Mouse (Mus musculus) CH12.LX (cell line): ENCODE data around the gene Socs3.

ENCODE experiments used
- CTCF ChIP-seq, 2 experiments: IDR thresholded peaks in 1 of 2; conservative IDR thresholded peaks in 1 of 2; 2 replicates each; pipeline ENCODE4 v1.5.1; 2011 to 2012; ENCODE audit warnings: low read depth in 2 of 2, low read length in 2 of 2, improper control_type of control experiment in 1 of 2, inconsistent platforms in 1 of 2, mild to moderate bottlenecking in 1 of 2, moderate library complexity in 1 of 2
- EP300 ChIP-seq: IDR thresholded peaks from 2 replicates; pipeline ENCODE4 v1.6.1; 2011; ENCODE audit warnings: low read length, improper control_type of control experiment
- IRF4 ChIP-seq: IDR thresholded peaks from 2 replicates; pipeline ENCODE4 v1.6.1; 2014; ENCODE audit warnings: low read depth, mild to moderate bottlenecking, inconsistent platforms, low read length, improper control_type of control experiment
- KAT2A ChIP-seq: IDR thresholded peaks from 2 replicates; pipeline ENCODE4 v1.6.1; 2012; ENCODE audit warnings: low read length, improper control_type of control experiment, inconsistent platforms; ENCODE audit not compliant: insufficient replicate concordance
- NRF1 ChIP-seq: IDR thresholded peaks from 2 replicates; pipeline ENCODE4 v1.6.1; 2014; ENCODE audit warnings: low read depth, mild to moderate bottlenecking, inconsistent platforms, low read length, improper control_type of control experiment, moderate library complexity
- POLR2A ChIP-seq: IDR thresholded peaks from 2 replicates; pipeline ENCODE4 v1.6.1; 2011; ENCODE audit warnings: low read depth, mild to moderate bottlenecking, improper control_type of control experiment, low read length
- SIN3A ChIP-seq: IDR thresholded peaks from 2 replicates; pipeline ENCODE4 v1.6.1; 2012; ENCODE audit warnings: low read length, improper control_type of control experiment, inconsistent platforms
- TCF12 ChIP-seq: IDR thresholded peaks from 2 replicates; pipeline ENCODE4 v1.6.1; 2014; ENCODE audit warnings: low read depth, mild to moderate bottlenecking, inconsistent platforms, low read length, improper control_type of control experiment
- UBTF ChIP-seq: IDR thresholded peaks from 2 replicates; pipeline ENCODE4 v1.6.1; 2012; ENCODE audit warnings: low read depth, mild to moderate bottlenecking, inconsistent platforms, low read length, improper control_type of control experiment, moderate library complexity
- ZNF384 ChIP-seq: IDR thresholded peaks from 2 replicates; pipeline ENCODE4 v1.6.1; 2012; ENCODE audit warnings: low read depth, low read length, improper control_type of control experiment, inconsistent platforms

DNA sequence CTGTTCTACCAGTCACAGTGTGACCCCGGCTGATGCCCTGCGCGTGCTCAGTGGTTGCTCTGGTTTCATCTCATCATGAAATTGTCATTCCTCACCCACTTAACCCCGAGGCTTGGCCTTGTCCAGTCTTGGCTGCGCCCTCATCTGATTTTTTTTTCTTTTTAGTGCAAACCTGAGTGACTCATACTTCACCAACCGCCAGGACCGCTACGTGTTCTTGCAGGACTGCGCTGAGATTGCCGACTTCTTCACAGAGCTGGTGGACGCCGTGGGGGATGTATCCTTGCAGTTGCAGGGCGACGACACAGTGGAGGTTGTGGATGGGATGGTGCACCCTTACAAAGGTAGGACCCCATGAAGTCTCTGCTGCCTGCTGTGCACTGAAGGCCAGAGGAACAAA, 33.3 kb upstream of the Socs3 start:
- no peak for TF ChIP-seq POLR2A
- no peak for TF ChIP-seq CTCF (conservative IDR thresholded peaks at IDR 0.05 in 1 of 2, IDR thresholded peaks at IDR 0.05 in 1 of 2; ENCODE audit: low read depth in 2 of 2, low read length in 2 of 2)
- TF ChIP-seq KAT2A = no peak
- no peak for TF ChIP-seq NRF1
- TF ChIP-seq TCF12 = no peak
- no peak for TF ChIP-seq ZNF384
- TF ChIP-seq SIN3A = no peak
- TF ChIP-seq EP300 = no peak
- no peak for TF ChIP-seq IRF4
- no peak for TF ChIP-seq UBTF
